Mouse (Mus musculus): ENCODE results near the gene Mex3b.

The Mex3b gene

DNA sequence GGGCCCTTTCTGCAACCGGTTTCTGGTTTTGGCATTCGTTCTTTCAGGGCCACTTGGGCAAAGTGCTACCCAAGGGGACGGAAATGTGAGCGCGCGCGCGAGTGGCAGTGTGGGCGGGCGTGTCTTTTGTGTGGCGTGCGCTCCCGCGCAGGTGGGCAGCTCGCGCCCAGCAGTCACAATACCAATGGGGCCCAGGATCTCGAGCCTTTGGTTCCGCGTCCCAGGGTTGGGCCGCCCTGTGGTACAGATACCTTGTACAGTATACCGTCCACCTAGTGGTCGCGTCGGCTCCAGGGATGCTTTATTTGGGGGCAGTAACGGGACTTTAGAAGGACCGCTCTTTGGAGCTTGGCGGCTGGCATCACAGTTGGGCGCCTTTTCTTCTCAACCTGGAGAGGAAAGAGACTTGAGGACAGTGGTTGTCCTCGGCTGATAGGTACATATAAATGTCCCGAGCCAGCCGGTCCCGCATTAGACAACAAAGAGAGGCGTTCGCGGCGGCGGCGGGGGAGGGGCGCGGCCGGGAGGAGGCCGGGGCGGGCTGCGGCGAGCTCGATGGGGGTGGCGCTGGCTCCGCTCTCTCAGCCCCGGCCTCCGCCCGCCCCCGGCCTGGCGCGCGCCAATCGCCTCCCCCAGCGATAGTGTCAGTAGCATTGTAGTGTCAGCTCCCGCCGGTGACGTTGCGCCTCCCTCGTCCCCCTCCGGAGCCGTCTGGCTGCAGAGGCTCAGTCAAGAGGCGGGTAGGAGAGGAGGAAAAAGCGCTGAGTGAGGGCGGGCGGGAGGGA is 455 bp upstream of the Mex3b start:
- peak; percentile 91 for DNase-seq

DNA sequence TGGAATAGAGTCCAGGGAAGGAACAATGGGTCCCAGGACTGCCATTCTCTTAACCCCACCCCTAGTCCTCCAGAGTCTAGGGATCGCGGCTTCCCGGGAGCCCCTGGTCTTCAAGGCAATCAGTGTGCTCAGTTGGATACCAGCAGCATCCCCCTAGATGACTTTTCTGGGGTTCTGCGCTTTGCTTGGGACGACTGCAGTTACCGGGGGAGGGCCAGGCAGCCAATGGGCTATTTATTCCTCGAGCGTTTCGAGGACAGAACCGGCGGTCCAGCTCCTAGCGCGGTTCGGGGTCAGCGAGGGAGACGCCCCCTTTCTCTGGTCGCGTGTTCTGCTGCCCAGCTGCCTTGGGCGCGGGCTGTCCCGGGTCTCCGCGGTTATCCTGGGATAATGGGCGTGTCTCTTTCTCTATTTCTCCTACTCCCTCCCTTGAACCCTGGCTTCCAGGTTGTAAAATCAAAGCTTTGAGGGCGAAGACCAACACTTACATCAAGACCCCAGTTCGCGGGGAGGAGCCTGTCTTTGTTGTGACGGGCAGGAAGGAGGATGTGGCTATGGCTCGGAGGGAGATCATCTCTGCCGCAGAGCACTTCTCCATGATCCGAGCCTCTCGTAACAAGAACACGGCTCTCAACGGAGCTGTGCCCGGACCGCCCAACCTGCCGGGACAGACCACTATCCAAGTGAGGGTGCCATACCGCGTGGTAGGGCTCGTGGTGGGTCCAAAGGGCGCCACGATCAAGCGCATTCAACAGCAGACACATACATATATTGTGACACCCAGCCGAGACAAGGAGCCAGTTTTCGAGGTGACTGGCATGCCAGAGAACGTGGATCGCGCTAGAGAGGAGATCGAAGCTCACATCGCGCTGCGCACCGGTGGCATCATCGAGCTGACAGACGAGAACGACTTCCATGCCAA is 1.4 kb downstream of the Mex3b start:
- peak; percentile 38 for DNase-seq

DNA sequence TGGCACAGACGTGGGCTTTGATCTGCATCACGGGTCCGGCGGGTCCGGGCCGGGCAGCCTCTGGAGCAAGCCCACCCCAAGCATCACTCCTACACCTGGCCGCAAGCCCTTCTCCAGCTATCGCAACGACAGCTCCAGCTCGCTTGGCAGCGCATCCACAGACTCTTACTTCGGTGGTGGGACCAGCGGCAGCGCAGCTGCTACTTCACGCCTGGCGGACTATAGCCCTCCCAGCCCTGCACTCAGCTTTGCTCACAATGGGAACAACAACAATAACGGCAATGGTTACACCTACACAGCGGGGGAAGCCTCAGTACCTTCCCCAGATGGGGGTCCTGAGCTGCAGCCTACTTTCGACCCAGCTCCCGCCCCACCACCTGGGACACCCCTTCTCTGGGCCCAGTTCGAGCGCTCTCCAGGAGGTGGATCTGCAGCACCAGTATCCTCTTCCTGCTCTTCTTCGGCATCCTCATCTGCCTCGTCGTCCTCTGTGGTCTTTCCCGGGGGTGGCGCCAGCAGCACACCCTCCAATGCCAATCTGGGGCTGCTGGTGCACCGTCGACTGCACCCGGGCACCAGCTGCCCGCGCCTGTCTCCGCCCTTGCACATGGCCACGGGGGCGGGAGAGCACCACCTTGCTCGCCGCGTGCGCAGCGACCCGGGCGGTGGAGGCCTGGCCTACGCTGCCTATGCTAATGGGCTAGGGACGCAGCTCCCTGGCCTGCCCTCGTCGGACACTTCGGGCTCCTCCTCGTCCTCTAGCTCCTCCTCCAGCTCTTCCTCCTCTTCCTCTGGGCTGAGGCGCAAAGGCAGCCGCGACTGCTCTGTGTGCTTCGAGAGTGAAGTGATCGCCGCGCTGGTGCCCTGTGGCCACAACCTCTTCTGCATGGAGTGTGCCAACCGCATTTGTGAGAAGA is 2.4 kb downstream of the Mex3b start:
- peak; percentile 38 for DNase-seq

DNA sequence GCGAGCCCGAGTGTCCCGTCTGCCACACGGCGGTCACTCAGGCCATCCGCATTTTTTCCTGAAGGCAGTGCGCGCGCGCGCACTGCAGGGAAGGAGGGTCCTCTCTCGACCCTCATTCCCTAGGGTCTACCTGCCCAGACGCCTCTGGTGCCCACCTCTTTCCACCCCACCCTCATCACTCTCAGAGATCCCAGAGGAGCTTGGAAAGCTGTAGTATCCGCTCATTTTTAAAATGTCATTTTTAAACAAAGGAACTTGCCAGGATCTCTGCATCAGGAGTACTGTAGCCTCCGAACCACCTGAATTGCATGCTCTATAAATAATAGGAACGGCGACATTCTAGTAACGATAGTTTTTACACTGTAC is 3.0 kb downstream of the Mex3b start:
- DNase-seq: no peak

DNA sequence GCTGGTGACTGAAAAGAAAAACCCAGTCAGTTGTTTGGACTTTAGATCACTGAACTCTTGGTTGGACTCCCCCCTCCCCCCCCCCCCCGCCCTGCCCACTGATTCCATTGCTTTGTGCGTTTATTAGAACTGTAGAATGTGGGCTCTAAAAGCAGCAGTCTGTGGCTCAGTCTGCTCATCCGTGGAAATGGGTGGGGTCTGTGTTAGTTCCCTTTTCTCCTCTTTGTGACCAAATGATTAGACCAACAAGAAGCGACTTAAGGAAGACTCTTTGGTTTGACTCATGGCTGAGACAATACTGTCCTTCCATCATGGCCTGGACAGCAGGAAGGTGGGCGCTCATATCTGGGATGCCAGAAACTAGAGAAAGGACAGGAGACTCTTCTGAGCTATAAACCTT is 9.4 kb downstream of the Mex3b start:
- DNase-seq: no peak

DNA sequence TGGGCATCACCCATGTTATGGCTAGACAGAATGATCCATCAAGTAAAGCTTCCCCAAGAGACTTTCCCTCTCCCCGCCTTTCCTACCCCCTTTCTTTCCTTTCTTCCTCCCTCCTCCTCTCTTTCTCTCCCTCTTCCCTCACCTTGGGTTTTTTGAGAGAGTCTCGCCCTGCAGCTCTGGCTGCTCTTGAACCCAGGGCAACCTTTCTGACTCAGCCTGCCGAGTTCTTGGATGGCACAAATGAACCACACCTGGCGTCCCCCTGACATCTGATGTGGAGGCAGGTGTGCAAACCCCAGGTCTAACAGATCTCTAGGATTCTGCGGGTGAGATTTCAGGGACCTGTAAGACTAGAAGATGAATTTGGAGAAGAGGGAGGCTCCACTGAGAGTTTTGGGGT is 12.9 kb downstream of the Mex3b start:
- no peak for DNase-seq

DNA sequence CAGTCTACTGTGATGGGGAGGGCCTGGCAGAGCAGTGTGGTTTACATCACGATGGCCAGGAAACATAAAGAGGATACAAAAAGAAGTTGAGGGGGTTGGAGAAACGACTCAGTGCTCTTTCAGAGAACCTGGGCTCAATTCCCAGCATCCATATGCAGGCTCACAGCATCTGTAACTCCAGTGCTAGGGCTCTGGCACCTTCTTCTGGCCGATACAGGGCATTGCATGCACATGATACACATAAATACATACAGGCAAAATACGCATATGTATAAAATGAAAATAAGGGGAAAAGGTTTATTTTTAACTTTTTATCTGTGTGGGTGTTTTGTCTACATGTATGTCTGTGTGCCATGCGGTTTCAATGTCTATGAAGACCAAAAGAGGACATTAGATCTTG is 13.6 kb downstream of the Mex3b start:
- no peak for DNase-seq

DNA sequence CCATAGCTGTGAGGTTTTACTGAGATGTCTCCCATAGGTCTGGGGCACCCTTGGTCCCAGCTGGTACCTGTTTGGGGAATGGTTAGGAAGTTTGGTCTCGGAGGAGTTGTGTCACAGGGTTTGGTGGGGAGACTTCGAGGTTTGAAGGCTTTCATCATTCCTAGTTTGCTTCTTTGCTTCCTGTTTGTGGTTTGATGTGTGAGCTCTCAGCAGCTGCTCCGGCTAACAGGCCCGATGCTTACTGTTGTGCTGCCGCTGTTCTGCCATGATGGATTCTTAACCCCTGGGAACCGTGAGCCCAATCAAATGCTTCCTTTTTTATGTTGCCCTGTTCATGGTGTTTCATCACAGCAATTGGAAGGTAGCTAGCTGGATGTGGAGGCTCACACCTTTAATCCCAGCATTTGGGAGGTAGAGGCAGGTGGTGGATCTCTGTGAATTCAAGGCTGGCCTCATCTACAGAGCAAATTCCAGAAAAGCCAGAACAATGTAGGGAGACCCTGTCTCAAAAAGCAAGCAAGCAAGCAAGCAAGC is 23.3 kb downstream of the Mex3b start:
- no peak for DNase-seq

DNA sequence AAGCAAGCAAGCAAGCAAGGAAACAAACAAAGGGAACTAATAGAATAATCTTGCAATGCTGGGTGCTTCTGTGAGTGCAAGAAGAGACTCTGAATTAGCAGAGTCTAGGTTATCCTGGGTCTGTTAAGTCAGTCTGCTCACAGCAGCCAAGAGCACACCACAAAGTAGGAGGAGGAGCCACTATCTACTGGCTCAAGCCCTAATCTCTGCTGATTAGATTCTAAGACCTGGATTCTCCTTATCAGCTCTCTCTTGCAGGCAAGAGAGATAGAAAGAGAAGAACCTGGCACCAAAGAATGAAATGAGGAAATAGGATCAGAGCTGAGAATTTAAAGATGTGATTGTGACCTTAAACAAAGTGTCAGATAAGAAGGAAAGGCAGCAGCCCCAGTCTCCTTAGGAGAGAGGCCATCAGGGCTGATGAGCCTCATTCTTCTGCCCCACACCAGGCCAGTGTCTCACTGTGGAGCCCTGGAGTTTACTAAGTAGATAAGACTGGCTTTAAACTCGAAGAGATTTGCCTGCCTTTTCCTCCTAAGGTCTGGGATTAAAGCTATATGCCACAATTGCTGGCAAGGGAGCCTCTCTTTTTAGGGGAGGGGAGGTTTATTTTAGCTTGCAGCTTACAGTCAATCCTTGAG is 23.9 kb downstream of the Mex3b start:
- DNase-seq: no peak

DNA sequence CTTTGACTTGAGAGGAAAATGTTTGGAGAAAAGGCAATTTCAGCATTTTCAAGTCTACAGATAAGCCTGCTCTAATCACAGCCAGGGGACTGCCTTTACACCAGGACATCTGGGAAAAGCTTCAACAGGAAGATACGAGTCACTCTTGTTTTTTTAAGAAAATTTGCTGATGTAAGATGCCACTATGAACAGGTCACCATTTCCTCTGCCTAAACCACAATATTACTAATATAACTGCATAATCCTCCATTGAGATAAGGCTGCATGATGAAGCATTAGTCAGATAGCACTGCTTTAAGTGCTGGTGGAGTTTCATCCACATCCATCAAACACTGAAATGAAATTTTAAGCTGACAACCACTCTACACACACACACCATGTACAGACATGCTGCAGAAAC is 27.2 kb downstream of the Mex3b start:
- DNase-seq: no peak

DNA sequence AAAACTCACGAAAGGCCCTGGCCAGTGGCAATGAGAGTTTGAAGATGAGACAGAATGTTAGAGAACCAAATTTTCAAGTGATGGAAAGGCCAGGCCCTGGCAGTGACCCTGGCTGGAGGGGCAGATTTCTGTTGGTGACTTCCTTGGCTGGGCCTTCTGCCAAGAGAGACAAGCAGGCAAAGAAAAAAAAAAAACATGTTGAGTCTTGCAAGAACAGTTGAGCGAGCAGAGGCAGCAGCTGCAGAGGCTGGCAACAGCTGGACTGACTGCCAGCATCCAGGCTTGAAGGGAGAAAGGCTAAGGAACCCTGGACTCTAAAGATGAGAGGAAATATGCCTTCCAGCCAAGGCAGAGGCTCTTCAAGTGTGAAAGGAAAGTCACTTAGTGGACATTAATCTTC is 28.5 kb downstream of the Mex3b start:
- DNase-seq: no peak

DNA sequence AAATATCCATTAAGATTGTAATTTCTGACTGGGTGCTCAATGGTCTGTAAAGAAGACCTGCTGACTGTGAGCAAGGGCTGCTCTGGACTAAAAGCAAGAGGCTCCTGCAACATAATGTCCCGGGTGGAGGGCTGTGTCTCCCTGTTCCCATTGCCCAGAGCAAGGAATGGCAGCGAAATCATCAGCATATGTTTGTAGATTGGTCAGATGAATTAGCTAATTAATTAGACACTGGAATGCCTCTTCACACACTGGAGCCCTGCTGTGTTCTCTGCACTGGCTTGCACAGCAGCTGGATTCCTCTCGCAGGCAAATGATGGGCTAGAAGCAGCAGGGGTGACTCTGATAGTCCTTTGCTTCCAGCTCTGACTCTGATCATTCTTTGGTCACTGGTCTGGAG is 29.6 kb downstream of the Mex3b start:
- no peak for DNase-seq

DNA sequence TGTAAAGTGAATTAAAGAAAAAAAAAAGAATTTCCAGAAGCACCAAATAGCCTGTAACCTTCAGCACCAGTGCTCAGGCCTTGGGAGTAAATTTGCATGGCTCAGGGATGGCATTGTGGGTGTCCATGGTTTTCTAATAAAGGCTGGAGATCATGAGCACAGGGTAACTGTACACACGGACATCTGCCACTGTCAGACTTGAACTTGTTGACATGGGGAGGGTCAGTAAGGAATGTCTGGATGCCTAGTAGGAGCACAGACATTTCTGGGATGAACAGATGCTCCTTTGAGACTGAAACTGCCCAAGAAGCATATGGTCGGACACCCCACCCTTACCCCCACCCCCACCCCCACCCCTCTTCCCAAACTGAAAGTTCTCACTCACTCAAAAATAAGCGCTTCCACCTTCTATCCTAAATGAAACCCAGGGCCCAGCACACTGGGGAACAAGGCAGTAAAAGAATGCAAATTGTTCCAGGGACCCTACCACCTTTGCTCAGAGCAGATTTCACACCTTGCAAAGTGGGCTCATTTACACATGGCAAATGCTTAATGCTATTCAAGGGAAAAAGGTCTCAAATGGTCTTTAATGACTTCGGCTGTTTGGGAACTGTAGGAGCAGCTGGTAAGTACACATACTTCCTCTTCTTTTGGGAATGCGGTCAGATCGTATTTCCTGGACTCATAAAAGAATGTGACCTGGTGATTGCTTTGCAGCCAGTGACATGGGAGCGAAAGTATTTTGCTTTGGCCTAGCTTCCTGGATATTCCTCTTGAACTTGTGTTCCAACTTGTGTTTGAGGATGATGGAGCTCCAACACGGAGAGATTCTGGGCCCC is 32.5 kb downstream of the Mex3b start:
- DNase-seq: no peak

DNA sequence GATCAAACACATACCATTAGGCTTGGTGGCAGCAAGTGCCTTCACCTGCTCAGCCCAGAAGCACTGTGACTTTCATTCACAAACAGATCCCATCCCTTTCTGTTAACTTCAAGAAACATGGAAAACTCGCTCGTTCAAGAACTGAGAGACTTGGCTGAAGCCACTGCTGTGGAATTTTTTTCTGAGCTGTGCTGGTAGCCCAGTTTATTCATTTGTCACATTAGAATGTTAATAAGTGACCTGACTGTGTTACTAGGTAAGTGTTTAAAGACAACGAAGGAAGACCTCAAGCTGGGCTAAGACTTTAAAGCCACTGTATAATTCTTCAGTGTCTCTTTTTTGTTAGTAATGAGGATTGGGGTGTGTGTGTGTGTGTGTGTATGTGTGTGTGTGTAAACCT is 35.9 kb downstream of the Mex3b start:
- no peak for DNase-seq

DNA sequence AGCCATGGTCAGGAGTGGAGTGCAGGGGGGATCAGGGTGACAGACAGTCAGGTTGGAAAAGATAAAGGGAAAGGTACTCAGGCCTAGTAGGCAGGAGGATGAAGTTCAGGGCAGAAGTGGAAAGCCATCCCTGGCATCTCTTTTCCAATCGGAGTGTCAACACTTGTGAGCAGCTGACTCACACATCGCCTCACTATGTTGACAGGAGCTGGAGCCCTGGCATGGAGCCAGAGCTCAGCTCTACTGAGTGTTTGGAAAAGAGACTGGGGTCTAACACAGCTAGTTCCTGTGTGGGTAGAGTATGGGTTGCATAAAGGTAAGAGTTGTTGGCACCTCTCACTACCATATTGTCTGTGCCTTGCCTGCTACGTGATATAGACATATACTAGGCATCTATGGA is 38.4 kb downstream of the Mex3b start:
- DNase-seq: no peak

DNA sequence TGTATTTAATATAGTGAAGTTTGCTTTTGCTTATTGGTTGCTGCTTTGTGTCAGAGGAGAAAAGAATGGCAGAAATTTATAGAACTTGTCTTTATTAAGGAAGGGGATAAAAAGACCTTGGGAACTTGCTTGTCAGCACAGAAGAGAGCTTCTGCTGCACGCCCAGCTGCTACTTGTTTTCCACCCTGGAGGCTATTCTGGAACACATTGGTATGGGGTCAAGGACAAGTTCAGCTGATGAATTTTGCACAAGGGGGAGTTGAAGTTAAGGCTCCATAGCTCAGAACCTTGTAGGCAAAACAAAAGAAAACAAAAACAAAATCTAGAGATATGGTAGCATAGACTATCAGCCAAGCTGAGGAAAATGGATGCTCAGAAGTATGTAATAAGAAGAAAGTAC is 39.9 kb downstream of the Mex3b start:
- DNase-seq: no peak

DNA sequence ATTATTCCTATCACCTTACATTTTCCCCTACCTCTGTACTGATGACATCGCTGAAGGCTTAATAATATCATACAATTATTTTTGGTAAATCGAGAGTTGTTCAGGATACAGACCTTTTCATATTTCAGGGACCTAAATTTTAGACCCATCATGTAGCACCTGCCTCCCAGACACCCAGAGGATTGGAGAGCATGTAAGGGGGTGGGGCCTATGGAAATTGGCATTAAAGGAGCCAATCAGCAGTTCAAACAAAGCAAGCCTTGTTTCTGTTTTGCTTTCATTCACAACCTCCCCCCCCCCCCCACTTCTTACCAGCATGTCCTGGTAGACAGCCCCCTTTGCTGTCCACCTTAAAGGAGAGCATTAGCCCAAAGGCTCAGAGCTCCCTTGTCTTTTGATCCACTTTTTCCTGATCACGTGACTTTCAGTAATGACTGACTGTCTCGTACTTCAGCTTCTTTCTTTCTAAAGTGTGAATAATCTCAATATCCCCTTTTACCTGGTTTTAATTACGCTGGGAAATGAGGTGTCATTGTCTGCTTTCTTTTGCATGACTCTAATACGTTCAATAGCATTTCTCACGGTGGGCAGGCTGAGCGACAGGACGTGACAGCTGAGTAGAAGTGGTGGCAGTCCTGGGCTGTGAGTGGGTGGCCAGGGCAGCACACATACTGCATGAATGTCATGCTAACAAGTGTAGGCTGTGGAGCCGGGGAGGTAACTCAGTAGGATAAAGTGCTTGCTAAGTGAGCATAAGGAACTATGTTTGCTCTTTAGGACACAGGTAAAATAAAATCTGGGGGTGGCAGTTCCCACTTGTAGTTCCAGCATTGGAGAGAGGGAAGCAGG is 43.6 kb downstream of the Mex3b start:
- no peak for DNase-seq

DNA sequence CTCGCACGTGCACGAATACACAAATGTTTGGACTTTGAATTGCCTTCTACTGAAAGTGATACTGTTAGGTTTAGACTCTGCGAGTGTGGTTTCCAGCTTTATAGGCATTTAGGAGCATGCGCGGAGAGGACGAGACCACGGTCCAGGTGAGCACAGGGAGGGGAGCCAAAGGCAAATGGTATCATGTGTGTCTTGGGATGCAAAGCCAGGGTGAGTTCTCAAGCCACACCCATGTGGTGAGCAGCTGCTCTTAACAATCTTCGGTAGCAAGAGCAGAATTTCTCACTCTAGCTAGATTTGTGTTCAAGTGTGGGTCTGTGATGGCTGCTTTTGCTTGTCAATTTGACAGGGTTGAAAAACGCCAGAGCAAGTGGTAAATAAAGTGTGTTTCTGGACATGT is 44.4 kb downstream of the Mex3b start:
- DNase-seq: no peak

DNA sequence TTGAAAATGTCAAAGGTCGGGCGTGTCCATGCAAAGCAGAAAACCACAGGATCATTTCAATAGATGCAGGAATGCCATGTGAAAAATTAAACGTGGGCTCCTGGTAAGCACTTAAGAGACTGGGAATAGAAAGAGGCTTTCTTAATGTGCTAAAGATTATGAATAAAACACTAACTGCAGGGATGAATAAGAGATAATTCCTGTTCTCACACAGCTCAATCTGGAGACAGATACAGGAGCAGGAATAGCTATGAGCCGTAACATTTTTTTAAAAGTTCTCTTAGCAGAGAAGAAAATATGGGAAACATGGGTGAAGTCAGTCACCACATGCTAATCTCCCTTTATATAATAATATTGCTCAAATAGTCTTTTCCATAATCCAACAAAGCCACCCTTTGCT is 47.2 kb downstream of the Mex3b start:
- DNase-seq: no peak
